ENCODE assay signal across 21 mouse cellular contexts in the genomic region with DNA sequence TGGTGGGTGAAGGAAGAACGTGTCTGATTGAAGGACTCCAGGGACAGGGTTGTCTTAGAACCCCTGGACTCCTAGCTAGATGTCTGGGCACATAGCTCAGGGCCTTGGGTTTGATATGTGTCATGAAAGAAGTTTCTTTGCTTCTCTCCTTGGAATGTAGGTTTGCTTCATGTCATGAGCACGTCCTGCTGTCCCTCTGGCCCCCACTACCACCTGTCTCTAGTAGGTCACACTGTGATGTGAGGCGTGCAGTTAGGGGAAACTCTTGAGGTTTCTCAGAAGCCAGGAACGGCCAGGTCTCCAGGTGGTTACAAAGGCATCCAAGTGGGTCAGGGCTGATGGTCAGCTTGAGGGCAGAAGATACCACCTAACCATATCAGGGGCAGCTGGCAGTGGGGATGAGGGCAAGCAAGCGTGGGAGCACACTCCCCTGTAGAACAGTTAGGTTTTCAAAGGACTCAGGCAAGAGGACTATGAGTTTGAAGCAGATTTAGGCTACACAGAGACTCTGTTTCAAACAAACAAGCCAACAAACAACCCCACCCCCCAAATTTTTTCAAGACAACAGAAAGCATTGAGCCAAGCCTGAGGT. TPM values are rescaled to one million over a fixed set of nuclear protein-coding genes. Genes with fewer than 3 reads are reported as not detected.
A peak's percentile ranks its signal among the peaks of the same experiment; 100 is the strongest.
DNase-seq lines count a peak whose midpoint lies in the region; ATAC-seq and TF ChIP-seq lines count a peak whose summit lies in the region.
"Had no signal": no experiment of that assay in that cellular context is flagged by ENCODE, and none has a peak within 500 bp of the region (broad histone marks: within the 10 kb centered on the region; RNA-seq: fewer than 3 reads in every experiment).

No protein-coding gene starts in this region.

- H3K9ac ChIP-seq in forebrain, embryonic 14.5 days (ENCODE audit: low read length), result no peak overlapping the region
- H3K9ac ChIP-seq: embryonic facial prominence, embryonic 12.5 days; forebrain, embryonic 13.5 days had no signal

- no peaks in the 10 kb centered on the region for H3K36me3 ChIP-seq in megakaryocyte, embryonic 14.5 days (replicated peaks; ENCODE audit: low read length)
- H3K36me3 ChIP-seq in forebrain, embryonic 14.5 days (ENCODE audit: control insufficient read depth, insufficient read depth, low read length), result no peaks in the 10 kb centered on the region
- H3K36me3 ChIP-seq: embryonic facial prominence, embryonic 10.5 days; embryonic facial prominence, embryonic 12.5 days; G1E had no signal

- H3K27ac ChIP-seq in bone marrow, adult 2 months (ENCODE audit: control insufficient read depth, insufficient read depth, low read depth, low read length, poor library complexity), result peak overlapping the region; percentile 59
- no peak overlapping the region for H3K27ac ChIP-seq in forebrain, embryonic 14.5 days (ENCODE audit: low read depth, low read length)
- H3K27ac ChIP-seq: embryonic facial prominence, embryonic 10.5 days; embryonic facial prominence, embryonic 12.5 days; forebrain, embryonic 13.5 days had no signal

- DNase-seq in thymus, postnatal 4 days, result peak; percentile 34
- DNase-seq in thymus, postnatal 36 days, result no peak
- no peak for DNase-seq in lung, postnatal 10 days
- DNase-seq in forebrain, embryonic 14.5 days (ENCODE audit: low spot score), result no peak
- DNase-seq: adrenal gland, adult 2 months; adrenal gland, postnatal 25 days; cerebellum, adult 11-12 months; cerebellum, adult 2 months; cerebellum, adult 9-10 months; cerebellum, postnatal 25 days had no signal

- H3K4me1 ChIP-seq in megakaryocyte, embryonic 14.5 days, result peaks cover 82% of the 10 kb centered on the region
- peaks cover 1% of the 10 kb centered on the region for H3K4me1 ChIP-seq in bone marrow, adult 2 months (ENCODE audit: control insufficient read depth, insufficient read depth, low read length)
- no peaks in the 10 kb centered on the region for H3K4me1 ChIP-seq in forebrain, embryonic 14.5 days (ENCODE audit: control insufficient read depth, insufficient read depth, low read length)
- H3K4me1 ChIP-seq: embryonic facial prominence, embryonic 10.5 days; embryonic facial prominence, embryonic 12.5 days; forebrain, embryonic 13.5 days had no signal

- ATAC-seq in megakaryocyte, adult 5-6 weeks (ENCODE audit: poor library complexity, severe bottlenecking), result no peak
- no peak for ATAC-seq in forebrain, embryonic 14.5 days
- ATAC-seq: activated CD4-positive, CD25-positive, alpha-beta regulatory T cell, adult 4 months; forebrain, embryonic 13.5 days; forebrain, embryonic 16.5 days; Patski had no signal

- 67% methylated on average over 5 of the region's 5 CpGs for WGBS in bone marrow, adult 2 months
- WGBS in forebrain, embryonic 14.5 days, result 83% methylated on average over 5 of the region's 5 CpGs

- H3K4me3 ChIP-seq in megakaryocyte, embryonic 14.5 days (replicated peaks), result peak overlapping the region; percentile 23
- peak overlapping the region; percentile 52 for H3K4me3 ChIP-seq in bone marrow, adult 2 months (replicated peaks; ENCODE audit: control insufficient read depth, low read depth, low read length)
- H3K4me3 ChIP-seq in forebrain, embryonic 14.5 days (ENCODE audit: low read depth, low read length), result no peak overlapping the region
- H3K4me3 ChIP-seq: embryonic facial prominence, embryonic 10.5 days; embryonic facial prominence, embryonic 12.5 days; forebrain, embryonic 13.5 days had no signal

- H3K9me3 ChIP-seq in megakaryocyte, embryonic 14.5 days, result no peaks in the 10 kb centered on the region
- no peaks in the 10 kb centered on the region for H3K9me3 ChIP-seq in forebrain, embryonic 14.5 days (replicated peaks; ENCODE audit: control insufficient read depth, low read length)
- H3K9me3 ChIP-seq: embryonic facial prominence, embryonic 10.5 days; embryonic facial prominence, embryonic 12.5 days; forebrain, embryonic 13.5 days; G1E had no signal

- H3K27me3 ChIP-seq in megakaryocyte, embryonic 14.5 days (replicated peaks), result no peaks in the 10 kb centered on the region
- no peaks in the 10 kb centered on the region for H3K27me3 ChIP-seq in forebrain, embryonic 14.5 days (replicated peaks; ENCODE audit: control insufficient read depth, insufficient read depth, low read length)
- H3K27me3 ChIP-seq: embryonic facial prominence, embryonic 12.5 days; forebrain, embryonic 13.5 days had no signal

- no peak for TF ChIP-seq POLR2A in bone marrow, adult 2 months (IDR thresholded peaks at IDR 0.05; ENCODE audit: borderline replicate concordance, control insufficient read depth, low read depth, low read length)

- TF ChIP-seq CTCF in bone marrow, adult 2 months (IDR thresholded peaks at IDR 0.05; ENCODE audit: control insufficient read depth, insufficient read depth, low read length), result no peak

- no peak overlapping the region for H3K4me2 ChIP-seq in forebrain, embryonic 14.5 days (ENCODE audit: low read length)
- H3K4me2 ChIP-seq: embryonic facial prominence, embryonic 12.5 days; forebrain, embryonic 13.5 days had no signal

RNA-seq across cellular contexts. Expression of a gene that starts 37.3 kb away (rescaled TPM):
- not detected in 2 replicates for polyA plus RNA-seq in megakaryocyte, embryonic 14.5 days (2012; ENCODE audit: insufficient read depth, low replicate concordance)
- total RNA-seq in megakaryocyte, adult 5-6 weeks (2015), result not detected in 2 replicates
- not detected in 2 replicates for total RNA-seq in megakaryocyte, adult 5-6 weeks (2017)
- 0.61 and 13.4 TPM in 2 replicates for polyA plus RNA-seq in bone marrow, adult 2 months (2011; ENCODE audit: insufficient read depth, insufficient read length, low replicate concordance, missing spikeins)
- polyA plus RNA-seq in forebrain, embryonic 14.5 days (2014; fragmentation: Nextera tagmentation; extraction: Ambion mirVana), result 0.07 TPM in 1 of 2 replicates, not detected in the other
- polyA plus RNA-seq: C2C12; embryonic facial prominence, embryonic 10.5 days; forebrain, embryonic 13.5 days; forebrain, embryonic 16.5 days; G1E; Patski had no signal

RNA-seq across cellular contexts. Expression of a gene that starts 41.7 kb away (rescaled TPM):
- 11.6 and 16.1 TPM in 2 replicates for polyA plus RNA-seq in megakaryocyte, embryonic 14.5 days (2012; ENCODE audit: insufficient read depth, low replicate concordance)
- total RNA-seq in megakaryocyte, adult 5-6 weeks (2015), result 6.0 TPM in 2 replicates
- total RNA-seq in megakaryocyte, adult 5-6 weeks (2017), result 2.6 and 3.0 TPM in 2 replicates
- 9.0 and 15.6 TPM in 2 replicates for polyA plus RNA-seq in bone marrow, adult 2 months (2011; ENCODE audit: insufficient read depth, insufficient read length, low replicate concordance, missing spikeins)
- polyA plus RNA-seq in forebrain, embryonic 14.5 days (2014; fragmentation: Nextera tagmentation; extraction: Ambion mirVana), result 9.9 and 13.4 TPM in 2 replicates
